Mouse (Mus musculus) left cerebral cortex, postnatal 4 days (tissue): Measurements from ENCODE around the gene 4933415F23Rik. TPM values are rescaled to one million over a fixed set of nuclear protein-coding genes. Genes with fewer than 3 reads are reported as not detected.
A peak's percentile ranks its signal among the peaks of the same experiment; 100 is the strongest.
"Not testable (repeated sequence)": the region's sequence is repeated elsewhere in the genome, so short reads cannot be mapped to it uniquely, and the experiment has no call there.

Experiments used
- DNase-seq: peaks from one replicate; pipeline ENCODE4 v3.0.0-alpha.2; 2022
- intact Hi-C: fragments of 180-260 bp; cut with DNase I; formaldehyde crosslinking; loops from one replicate; pipeline ENCODE4 v1.15.1; 2025
- total RNA-seq, 2 experiments: library from RNA; stranded (reverse); gene quantifications; 2 replicates each; pipeline ENCODE4 v1.2.3; 2021

Gene 4933415F23Rik
- not detected for total RNA-seq

DNA sequence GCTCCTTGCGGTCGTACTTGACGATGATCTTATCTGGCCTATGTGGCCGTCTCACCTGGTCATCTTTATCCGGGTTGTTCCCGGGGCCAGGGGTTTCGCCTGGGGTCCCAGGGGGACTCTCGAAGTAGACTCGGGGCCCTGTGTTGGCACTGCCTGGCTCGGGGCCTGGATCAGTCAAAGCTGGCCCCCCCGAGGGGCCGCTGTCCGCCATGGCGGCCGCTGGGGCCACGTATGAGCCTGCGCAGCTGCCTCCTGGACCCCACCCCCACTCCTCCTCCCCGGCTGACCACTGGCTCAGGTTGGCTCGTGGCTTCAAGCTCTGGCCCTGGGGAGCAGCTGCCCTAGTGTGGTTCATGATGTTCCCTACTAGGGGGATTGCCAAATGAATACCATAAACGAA lies at the start of gene 4933415F23Rik:
Gene 4933415F23Rik (minus strand): TSS at position 233 of the 400 bp plus-strand sequence.
- DNase-seq: no peak
- intact Hi-C loops: no loop called here

DNA sequence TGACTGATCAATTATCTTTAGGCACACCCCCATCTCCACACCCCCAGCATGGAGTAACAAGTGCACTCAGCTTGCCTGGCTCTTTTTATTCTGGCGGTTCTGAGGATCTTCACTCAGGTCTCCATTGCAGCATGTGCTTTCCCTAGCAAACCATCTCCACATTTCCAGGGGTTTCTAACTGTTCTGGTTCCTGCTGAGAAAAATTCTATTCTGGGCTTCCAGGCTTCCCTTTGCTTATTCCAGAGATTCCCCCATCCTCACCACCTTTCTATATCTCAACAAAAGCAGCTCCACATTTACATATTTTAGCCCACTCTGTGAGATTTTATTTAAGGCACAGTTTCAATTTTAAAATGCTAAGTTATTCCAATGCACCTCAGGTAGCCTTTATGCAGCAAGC lies 49.7 kb upstream of the 4933415F23Rik start:
- intact Hi-C loops: no loop called here
- DNase-seq: no peak

DNA sequence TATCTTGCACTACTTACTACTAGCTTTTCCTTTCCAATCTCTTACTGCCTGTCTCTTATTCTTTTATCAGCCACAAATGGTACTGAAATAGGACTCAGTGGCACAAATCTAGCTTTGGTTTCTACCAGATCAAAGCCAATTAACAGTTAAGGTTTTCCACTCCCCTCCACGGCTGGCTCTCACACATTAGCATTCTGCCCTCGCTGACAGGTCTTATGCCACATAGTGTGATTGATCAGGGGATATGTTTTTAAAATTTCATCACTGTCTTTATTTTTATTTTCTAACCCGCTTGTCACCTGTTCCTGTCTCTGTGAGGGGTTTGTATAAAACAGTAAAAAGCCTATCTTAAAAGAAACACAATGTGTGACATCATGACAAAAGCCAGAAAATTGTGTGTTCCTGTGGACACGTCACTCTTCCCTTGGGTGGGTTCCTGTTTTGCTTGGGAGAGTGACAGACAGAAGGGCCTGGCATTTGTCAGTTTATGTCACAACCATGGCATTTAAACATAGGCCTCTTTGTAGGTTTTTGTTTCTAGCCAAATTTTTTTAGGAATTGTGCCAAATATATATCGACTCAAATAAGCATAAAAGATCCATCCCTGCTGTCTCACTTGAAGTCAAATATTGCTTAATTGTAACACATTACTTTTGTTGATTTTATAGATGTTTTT lies 44.3 kb upstream of the 4933415F23Rik start:
- intact Hi-C loops: no loop called here
- DNase-seq: no peak

DNA sequence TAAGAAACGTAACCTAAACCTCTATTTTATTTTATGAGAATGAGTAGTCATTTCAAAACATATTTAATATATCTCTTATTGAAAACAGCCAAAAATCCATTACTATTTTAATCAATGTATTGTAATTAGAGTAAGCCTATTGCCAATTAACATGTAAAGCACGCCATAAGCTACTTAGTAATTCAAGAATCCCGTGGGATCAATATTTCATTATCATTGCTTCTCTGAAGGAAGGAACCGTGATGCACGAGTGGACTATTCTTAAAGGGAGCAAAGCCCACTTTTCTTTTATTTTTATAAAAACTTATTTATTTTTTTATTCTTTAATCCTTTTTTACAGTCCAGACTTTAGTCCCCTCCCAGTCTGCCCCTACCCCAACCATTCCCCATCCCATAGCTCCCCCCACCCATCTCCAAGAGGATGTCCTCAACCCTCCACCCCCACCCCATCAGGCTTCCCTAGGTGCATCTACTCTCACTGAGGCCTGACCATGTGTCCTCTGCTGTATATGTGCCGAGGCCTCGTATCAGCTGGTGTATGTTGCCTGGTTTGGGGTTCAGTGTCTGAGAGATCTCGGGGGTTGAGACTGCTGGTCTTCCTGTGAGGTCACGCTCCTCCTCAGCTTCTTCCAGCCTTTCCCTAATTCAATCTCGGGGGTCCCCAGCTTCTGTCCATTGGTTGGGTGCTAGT lies 39.2 kb upstream of the 4933415F23Rik start:
- DNase-seq: no peak
- intact Hi-C loops: no loop called here

DNA sequence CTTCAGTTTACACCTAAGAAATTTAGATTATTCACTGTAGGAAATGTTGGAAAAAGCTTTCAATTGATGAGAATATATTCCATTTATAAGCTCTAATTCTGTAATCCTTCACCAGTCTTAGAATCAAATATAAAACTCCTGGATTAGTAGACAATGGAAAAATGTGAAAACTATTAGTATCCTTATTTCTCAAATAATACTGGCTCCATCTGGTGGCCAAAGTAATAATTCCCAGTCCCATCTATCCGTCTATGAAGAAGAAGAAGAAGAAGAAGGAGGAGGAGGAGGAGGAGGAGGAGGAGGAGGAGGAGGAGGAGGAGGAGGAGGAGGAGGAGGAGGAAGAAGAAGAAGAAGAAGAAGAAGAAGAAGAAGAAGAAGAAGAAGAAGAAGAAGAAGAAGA lies 38.5 kb upstream of the 4933415F23Rik start:
- intact Hi-C loops: not testable (repeated sequence)
- peak; percentile 27 for DNase-seq

DNA sequence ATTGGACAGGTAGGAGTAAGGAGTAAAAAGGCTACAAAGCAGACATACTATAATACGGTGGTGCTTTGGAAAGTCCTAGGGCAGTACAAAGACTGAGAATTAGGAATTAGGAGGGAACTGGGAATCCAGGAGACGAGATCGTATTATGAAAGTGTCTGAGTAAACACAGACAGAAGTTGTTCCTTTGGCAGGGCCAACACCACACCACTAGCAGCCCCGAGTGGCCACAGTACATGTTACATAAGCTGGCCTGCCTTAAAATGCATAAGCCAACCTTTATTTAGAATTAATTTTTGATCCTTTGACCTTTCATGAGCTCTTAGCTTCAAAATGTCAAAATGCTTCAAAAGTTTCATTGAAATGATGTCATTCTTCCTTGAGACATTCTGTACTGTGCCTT lies 18.8 kb upstream of the 4933415F23Rik start:
- DNase-seq: no peak
- intact Hi-C loops: no loop called here

DNA sequence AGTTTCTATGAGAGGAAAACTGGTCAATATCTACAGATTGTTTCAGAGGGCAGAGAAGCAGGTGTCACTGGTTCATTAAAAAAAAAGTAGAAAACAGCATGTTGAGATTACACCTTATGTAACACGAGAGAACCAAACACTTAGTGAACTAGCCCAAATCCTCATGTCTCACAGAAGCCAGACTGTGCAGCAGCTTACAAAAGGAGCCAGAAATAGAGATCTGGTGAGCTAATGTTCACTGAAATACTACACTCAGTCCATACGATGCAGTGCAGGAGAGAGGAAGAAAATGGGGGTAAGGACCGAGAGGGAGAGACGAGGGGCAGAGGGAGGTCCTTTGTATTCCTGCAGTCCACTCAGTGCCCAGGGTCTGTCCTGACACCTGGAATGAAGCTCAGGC lies 17.4 kb upstream of the 4933415F23Rik start:
- intact Hi-C loops: no loop called here
- DNase-seq: no peak

DNA sequence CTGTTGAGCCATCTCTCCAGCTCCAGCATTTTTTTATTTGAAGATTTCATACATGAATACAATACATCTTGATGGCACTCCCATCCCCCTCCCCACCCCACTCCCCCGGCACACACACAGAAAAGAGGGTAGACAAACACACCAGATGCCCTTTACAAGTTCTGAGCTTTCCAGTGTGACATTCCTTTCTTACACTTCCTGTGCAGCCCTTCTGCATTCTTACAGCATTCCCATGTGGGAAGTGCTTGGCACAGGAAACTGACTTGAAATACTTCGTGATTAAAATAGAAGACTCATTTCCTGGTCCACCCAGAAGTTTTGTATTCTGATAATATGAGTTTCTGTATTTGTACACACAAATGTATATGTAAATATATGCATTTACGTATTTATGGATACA lies 15.4 kb upstream of the 4933415F23Rik start:
- DNase-seq: no peak
- intact Hi-C loops: no loop called here

DNA sequence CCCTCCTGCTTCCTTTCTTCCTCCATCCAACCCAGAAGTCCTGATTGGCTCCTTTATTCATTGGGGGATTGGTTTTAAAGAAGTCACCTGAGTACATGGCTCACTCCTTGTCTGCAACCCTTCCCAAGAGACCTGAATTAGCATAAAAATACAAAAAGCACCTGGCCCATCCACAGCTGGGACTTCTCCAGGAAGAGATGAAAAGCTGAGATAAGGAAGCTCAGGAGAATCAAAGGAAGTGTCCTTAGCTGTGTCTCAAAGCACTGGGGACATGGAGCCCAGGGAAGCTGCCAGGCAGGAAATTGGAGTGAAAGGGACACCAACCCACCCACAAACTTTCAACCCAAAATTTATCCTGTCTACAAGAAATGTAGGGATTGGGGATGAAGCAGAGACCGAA lies 7.1 kb upstream of the 4933415F23Rik start:
- intact Hi-C loops: no loop called here

DNA sequence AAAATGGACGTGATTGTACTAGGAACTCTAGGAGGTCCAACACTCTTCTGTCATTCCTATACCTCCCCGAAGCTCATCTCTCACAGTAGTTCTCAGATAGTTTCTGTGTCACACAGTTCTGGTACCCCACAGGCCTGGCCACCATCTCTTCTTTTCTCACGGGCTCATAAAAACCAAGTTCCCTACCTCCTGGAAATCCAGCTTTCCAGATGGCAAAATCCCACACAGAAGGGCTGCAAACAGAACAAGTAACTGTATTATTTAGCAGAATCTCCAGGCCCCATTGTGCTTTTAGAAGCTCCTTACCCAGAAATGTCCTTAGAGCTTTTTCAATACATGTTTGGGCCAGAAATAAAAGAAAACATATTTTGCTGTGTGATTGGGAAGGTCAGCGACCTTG lies 828 bp upstream of the 4933415F23Rik start:
- intact Hi-C loops: no loop called here
- DNase-seq: no peak

More for the DNA sequence above, 7.1 kb upstream of the 4933415F23Rik start:
- no peak for DNase-seq

DNA sequence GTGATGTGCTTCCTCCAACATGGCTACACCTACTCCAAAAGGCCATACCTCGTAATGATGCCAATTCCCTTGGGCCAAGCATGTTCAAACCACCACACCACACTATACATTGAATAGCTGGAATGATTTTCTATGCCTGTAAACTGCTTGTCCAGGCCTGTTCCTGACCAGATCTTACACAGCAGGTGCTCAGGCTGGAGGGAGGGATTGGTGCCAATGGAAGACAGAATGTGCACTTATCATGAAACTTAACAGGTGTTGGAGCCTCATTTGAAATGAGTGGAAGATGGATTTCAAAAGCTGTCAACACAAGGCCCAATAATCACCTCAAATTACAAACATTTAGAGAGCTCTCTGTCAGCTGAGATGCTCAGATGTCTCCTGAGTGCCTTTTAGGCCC lies 2.3 kb downstream of the 4933415F23Rik start:
- intact Hi-C loops: no loop called here

DNA sequence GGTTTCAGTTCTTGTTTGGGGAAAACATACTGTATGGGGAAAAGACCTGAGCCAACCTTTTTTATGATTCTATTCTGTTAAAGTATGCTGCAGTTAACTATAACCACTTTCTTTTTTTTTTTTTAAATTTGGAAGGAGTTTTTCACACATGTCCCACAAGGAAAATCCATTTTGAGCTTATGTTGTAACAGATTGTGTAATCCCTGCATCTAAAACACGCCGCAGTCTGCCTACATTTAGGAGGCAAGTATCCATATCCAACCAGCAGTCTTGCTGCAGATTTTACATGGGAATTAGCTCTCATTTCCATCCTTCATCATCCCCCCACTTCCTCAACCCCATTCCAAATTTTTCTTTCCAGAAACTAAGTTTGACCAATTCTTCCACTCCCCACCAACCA lies 3.6 kb downstream of the 4933415F23Rik start:
- intact Hi-C loops: no loop called here
- no peak for DNase-seq

More for the DNA sequence above, 2.3 kb downstream of the 4933415F23Rik start:
- no peak for DNase-seq

DNA sequence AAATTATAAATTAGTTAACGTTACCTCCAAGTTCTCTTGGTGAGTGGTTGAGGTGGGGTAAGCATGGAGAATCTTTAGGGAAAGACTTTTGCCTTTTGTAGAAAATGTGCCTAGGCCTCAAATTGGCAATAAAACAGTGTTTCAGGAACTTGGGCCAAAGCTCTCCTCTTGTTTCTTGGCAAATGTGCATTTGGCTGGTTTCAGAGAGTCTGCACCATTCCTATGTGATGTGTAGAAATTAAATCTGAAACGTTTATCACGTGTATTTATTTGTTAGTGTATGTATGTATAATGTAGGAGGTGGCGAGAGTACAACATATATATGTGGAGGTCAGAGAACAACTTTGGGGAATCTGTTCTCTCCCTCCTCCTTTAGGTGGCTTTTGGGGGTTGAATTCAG lies 4.1 kb downstream of the 4933415F23Rik start:
- no peak for DNase-seq

DNA sequence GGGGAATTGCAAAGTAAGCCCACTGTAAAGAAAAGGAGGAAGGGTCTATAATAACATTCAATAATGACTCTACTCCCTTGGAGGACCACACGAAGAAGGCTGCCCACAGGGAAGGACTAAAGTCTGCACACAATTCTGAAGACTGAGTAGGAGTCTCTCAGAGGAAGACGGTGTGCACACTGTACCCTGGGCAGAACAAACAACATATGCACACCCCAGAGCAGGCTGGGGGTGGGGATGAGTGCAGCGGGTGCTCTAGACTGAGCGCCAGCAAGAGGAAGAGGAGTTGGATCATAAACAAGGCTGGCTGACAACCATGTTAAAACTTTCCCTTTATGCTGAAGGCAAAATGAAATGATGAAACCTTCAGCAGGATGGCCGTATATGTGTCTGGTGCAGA lies 34.3 kb downstream of the 4933415F23Rik start:
- intact Hi-C loops: loop anchor here (10.0 kb wide), 1 partner anchor 263 kb away; the partner anchor contains the start of gene Rims1
- DNase-seq: no peak

More for the DNA sequence above, 4.1 kb downstream of the 4933415F23Rik start:
- intact Hi-C loops: no loop called here

DNA sequence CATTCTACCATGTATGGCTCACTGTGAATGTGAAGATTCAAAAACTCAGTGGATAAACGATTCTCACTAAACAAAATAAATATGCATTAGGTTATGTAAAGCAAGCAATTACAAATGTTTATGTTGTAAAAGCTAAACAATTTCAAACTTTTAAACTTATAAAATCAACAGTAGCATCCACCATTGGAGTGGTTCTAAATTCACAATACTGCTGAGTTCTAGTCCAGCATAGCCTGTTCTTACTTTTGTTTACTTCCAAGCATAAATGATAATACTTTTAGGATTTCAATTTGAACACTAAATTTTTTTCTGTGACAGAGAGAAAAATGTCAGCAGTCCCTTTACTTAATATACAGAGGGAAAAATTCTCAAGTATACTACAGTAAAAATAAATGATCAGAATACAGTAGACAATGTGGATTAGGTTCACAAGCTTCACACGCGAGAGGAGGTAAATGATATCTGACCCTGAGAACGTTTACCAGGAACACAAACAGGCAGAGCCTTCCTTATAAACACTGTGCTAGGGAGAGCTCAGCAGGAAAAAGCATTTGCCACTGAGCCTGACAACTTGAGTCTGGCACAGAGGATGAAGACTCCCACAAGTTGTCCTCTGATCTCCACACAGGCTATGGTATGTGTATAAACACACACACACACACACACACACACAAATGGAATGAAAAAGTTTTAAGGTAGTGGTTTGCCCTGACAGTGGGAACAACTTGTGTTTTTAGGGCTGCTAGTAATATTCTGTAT lies 37.2 kb downstream of the 4933415F23Rik start:
- no peak for DNase-seq
- intact Hi-C loops: loop anchor here (10.0 kb wide), 1 partner anchor 260 kb away; the partner anchor contains the start of gene Rims1

DNA sequence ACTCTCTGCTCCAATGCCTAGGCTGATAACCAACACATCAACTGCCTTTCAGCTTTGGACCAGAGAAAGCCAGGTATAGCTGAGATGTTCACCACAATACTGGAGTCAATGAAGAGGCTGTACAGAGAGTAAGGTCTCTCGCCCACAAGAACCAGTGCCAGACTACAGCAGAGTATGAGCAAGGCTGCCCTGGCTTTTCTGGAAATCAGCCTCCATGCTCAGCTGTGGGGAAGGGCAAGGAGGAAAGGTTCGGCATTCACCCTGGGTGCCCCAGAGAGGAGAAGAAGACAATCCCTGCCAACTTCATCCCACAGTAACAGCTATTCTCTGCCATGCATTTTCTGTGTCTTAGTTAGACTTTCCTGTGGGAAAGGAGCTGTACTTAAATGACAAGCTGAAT lies 38.1 kb downstream of the 4933415F23Rik start:
- intact Hi-C loops: loop anchor here (10.0 kb wide), 1 partner anchor 259 kb away; the partner anchor contains the start of gene Rims1

DNA sequence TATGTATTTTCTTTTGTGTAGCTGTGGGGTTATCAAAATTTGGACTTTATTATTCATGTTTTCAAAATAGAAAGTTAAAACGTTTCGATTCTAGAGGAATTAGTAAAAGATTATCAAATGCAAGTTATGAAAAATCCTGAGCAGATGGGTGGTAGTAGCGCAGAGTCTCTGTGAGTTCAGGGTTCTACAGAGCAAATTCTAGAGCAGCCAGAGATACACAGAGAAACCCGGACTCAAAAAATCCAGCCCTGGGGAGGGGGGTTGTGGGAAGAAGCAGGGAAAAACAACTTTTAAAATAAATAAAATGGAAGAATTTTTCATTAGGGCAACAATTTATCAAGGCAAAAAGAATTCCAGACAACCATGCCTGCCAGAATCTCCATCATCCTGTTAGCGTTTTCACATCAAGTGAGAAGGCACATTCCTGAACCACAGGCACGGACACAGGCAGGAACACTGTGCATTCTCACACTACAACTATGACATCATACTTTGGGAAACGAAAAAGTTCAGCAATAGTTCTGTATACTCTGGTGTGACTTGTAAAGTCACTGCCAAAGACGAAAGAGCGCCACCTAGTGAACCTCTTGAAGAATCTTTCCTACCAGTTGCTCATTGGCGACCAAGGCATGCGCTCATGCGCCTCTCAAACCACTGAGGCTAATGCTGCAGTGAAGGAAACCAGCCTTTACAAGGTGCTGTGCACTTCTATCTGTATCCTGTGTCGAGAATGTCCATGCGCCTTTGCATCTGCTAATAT lies 40.3 kb downstream of the 4933415F23Rik start:
- peak; percentile 41 for DNase-seq
- intact Hi-C loops: loop anchor here (10.0 kb wide), 1 partner anchor 257 kb away; the partner anchor contains the start of gene Rims1

More for the DNA sequence above, 38.1 kb downstream of the 4933415F23Rik start:
- DNase-seq: no peak

DNA sequence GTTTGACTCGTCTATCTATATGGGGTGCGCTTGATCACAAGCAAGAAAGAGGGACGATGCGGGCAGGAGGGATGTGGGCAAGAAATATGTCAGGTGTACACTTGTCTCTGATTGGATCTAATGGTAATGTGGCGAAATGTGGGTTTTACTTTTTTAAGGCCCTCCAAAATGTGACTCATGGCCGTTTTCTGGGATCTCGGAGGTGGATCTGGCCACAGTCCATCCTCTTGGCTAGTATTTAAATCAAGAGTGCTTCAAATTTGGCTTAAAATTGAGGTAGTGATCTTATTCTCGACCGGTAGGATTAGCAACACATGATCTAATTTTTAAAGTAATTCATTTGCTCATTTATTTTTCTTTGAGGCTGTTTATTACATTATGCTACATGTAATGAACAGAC lies 42.0 kb downstream of the 4933415F23Rik start:
- intact Hi-C loops: loop anchor here (10.0 kb wide), 1 partner anchor 255 kb away; the partner anchor contains the start of gene Rims1
- DNase-seq: no peak
